Mouse (Mus musculus) granulocyte monocyte progenitor cell, adult 5-6 weeks (primary cell): ENCODE measurements around the gene Ccndbp1. TPM values are rescaled to one million over a fixed set of nuclear protein-coding genes. Genes with fewer than 3 reads are reported as not detected.

ENCODE experiments used
- total RNA-seq, 2 experiments: library from RNA; stranded (forward) in 1 of 2; stranded (reverse) in 1 of 2; fragments of 200-712, 200-1000 nt in 1 of 2; fragments of >200 nt in 1 of 2; fragmentation: Nextera tagmentation in 1 of 2; gene quantifications; 2 replicates each; pipeline ENCODE4 v1.2.3; 2014 to 2017

The Ccndbp1 gene
- total RNA-seq, 2 experiments from 2014 or later, result 30.5 to 35.7 TPM

Other genes with a start within 250 kb of the Ccndbp1 start
- gene Cdan1, start 158.3 kb upstream of the Ccndbp1 start, total RNA-seq (2014; fragmentation: Nextera tagmentation), result 27.6 and 41.7 TPM in 2 replicates
- gene Cdan1, start 158.3 kb upstream of the Ccndbp1 start, total RNA-seq (2017), result 17.0 and 24.1 TPM in 2 replicates
- gene Ttbk2, start 157.8 kb upstream of the Ccndbp1 start, total RNA-seq (2014; fragmentation: Nextera tagmentation), result 3.1 and 7.9 TPM in 2 replicates
- 4.0 and 6.3 TPM in 2 replicates for gene Ttbk2, start 157.8 kb upstream of the Ccndbp1 start, total RNA-seq (2017)
- 26.0 and 29.1 TPM in 2 replicates for gene Ubr1, start 37.7 kb upstream of the Ccndbp1 start, total RNA-seq (2014; fragmentation: Nextera tagmentation)
- 26.0 and 33.2 TPM in 2 replicates for gene Ubr1, start 37.7 kb upstream of the Ccndbp1 start, total RNA-seq (2017)
- gene Tmem62, start 31.4 kb upstream of the Ccndbp1 start, total RNA-seq (2014; fragmentation: Nextera tagmentation), result 5.1 and 6.5 TPM in 2 replicates
- gene Tmem62, start 31.4 kb upstream of the Ccndbp1 start, total RNA-seq (2017), result 11.0 and 18.7 TPM in 2 replicates
- gene Epb42, start 28.7 kb downstream of the Ccndbp1 start, total RNA-seq (2014; fragmentation: Nextera tagmentation), result not detected in 2 replicates
- not detected in 2 replicates for gene Epb42, start 28.7 kb downstream of the Ccndbp1 start, total RNA-seq (2017)
- not detected in 2 replicates for gene Tgm5, start 77.4 kb downstream of the Ccndbp1 start, total RNA-seq (2014; fragmentation: Nextera tagmentation)
- gene Tgm5, start 77.4 kb downstream of the Ccndbp1 start, total RNA-seq (2017), result not detected in 2 replicates
- gene Tgm7, start 101.4 kb downstream of the Ccndbp1 start, total RNA-seq (2014; fragmentation: Nextera tagmentation), result not detected in 2 replicates
- gene Tgm7, start 101.4 kb downstream of the Ccndbp1 start, total RNA-seq (2017), result not detected in 2 replicates
- 10.4 and 17.9 TPM in 2 replicates for gene Adal, start 132.0 kb downstream of the Ccndbp1 start, total RNA-seq (2014; fragmentation: Nextera tagmentation)
- gene Adal, start 132.0 kb downstream of the Ccndbp1 start, total RNA-seq (2017), result 9.0 and 9.2 TPM in 2 replicates
- 6.6 and 9.7 TPM in 2 replicates for gene Lcmt2, start 132.2 kb downstream of the Ccndbp1 start, total RNA-seq (2014; fragmentation: Nextera tagmentation)
- gene Lcmt2, start 132.2 kb downstream of the Ccndbp1 start, total RNA-seq (2017), result 6.6 and 7.3 TPM in 2 replicates
- gene Tubgcp4, start 162.3 kb downstream of the Ccndbp1 start, total RNA-seq (2014; fragmentation: Nextera tagmentation), result 48.4 and 60.8 TPM in 2 replicates
- gene Tubgcp4, start 162.3 kb downstream of the Ccndbp1 start, total RNA-seq (2017), result 27.0 and 36.1 TPM in 2 replicates
- gene Zscan29, start 162.7 kb downstream of the Ccndbp1 start, total RNA-seq (2014; fragmentation: Nextera tagmentation), result 14.1 and 21.9 TPM in 2 replicates
- gene Zscan29, start 162.7 kb downstream of the Ccndbp1 start, total RNA-seq (2017), result 23.0 and 23.8 TPM in 2 replicates